Mouse (Mus musculus): ENCODE results near the gene U2af1l4.

The U2af1l4 gene

GRCm38 (mm10) chr7:30552102-30553020 lies 10.7 kb upstream of the U2af1l4 start, which contains the start of the genes Hspb6 and Proser3:
TSS of gene Hspb6 (plus strand) at chr7:30552178.
TSS of gene Proser3 (minus strand) at chr7:30552299.
- DNase-seq (ENCODE audit: low read depth, low spot score), result peak; percentile 97

- no peak for DNase-seq (ENCODE audit: low read depth, low spot score)
These were observed 10.0 kb upstream of the U2af1l4 start for GRCm38 (mm10) chr7:30553021-30553589.

- no peak for DNase-seq (ENCODE audit: low read depth, low spot score)
These were observed 9.1 kb upstream of the U2af1l4 start for GRCm38 (mm10) chr7:30553810-30554584.

- no peak for DNase-seq (ENCODE audit: low read depth, low spot score)
These were observed 6.1 kb upstream of the U2af1l4 start for GRCm38 (mm10) chr7:30556894-30557536.

GRCm38 (mm10) chr7:30557901-30558514 lies 5.1 kb upstream of the U2af1l4 start:
- DNase-seq (ENCODE audit: low read depth, low spot score), result no peak

- no peak for DNase-seq (ENCODE audit: low read depth, low spot score)
These were observed 4.3 kb upstream of the U2af1l4 start for GRCm38 (mm10) chr7:30558656-30559442.

- DNase-seq (ENCODE audit: low read depth, low spot score), result peak; percentile 97
These were observed 3.6 kb upstream of the U2af1l4 start, which contains the start of gene Lin37 for GRCm38 (mm10) chr7:30559443-30559954. TSS of gene Lin37 (minus strand) at chr7:30559838.

- DNase-seq (ENCODE audit: low read depth, low spot score), result no peak
These were observed 2.8 kb upstream of the U2af1l4 start for GRCm38 (mm10) chr7:30560296-30560695.

- DNase-seq (ENCODE audit: low read depth, low spot score), result no peak
These were observed 480 bp upstream of the U2af1l4 start for GRCm38 (mm10) chr7:30562526-30563116.

- DNase-seq (ENCODE audit: low read depth, low spot score), result no peak
These were observed 792 bp downstream of the U2af1l4 start for GRCm38 (mm10) chr7:30563906-30564280.

GRCm38 (mm10) chr7:30564970-30565571 lies 2.0 kb downstream of the U2af1l4 start, which contains the start of gene Igflr1:
TSS of gene Igflr1 (plus strand) at chr7:30565427.
- no peak for DNase-seq (ENCODE audit: low read depth, low spot score)

- no peak for DNase-seq (ENCODE audit: low read depth, low spot score)
These were observed 2.9 kb downstream of the U2af1l4 start for GRCm38 (mm10) chr7:30566033-30566432.

- DNase-seq (ENCODE audit: low read depth, low spot score), result no peak
These were observed 4.5 kb downstream of the U2af1l4 start for GRCm38 (mm10) chr7:30567555-30567954.

GRCm38 (mm10) chr7:30572389-30572788 lies 9.3 kb downstream of the U2af1l4 start:
- DNase-seq (ENCODE audit: low read depth, low spot score), result no peak

- no peak for DNase-seq (ENCODE audit: low read depth, low spot score)
These were observed 9.9 kb downstream of the U2af1l4 start for GRCm38 (mm10) chr7:30572969-30573368.

GRCm38 (mm10) chr7:30579950-30580349 lies 16.8 kb downstream of the U2af1l4 start:
- no peak for DNase-seq (ENCODE audit: low read depth, low spot score)

- no peak for DNase-seq (ENCODE audit: low read depth, low spot score)
These were observed 18.4 kb downstream of the U2af1l4 start for GRCm38 (mm10) chr7:30581547-30581946.

- DNase-seq (ENCODE audit: low read depth, low spot score), result no peak
These were observed 21.2 kb downstream of the U2af1l4 start for GRCm38 (mm10) chr7:30584339-30584738.

- DNase-seq (ENCODE audit: low read depth, low spot score), result no peak
These were observed 22.1 kb downstream of the U2af1l4 start for GRCm38 (mm10) chr7:30585170-30585569.
